ENCODE assay signal across 15 mouse cellular contexts in genomic region chr5:142039891-142040530, GRCm38 (mm10).
DNase-seq lines count a peak whose midpoint lies in the region; ATAC-seq lines count a peak whose summit lies in the region.
"Had no signal": no experiment of that assay in that cellular context is flagged by ENCODE, and none has a peak within 500 bp of the region (broad histone marks: within the 10 kb centered on the region; RNA-seq: fewer than 3 reads in every experiment).

No protein-coding gene starts in this region.

- no peak overlapping the region for H3K27ac ChIP-seq in heart, embryonic 12.5 days (ENCODE audit: poor library complexity, severe bottlenecking)
- H3K27ac ChIP-seq: intestine, embryonic 15.5 days; liver, embryonic 15.5 days; macrophage; neural tube, embryonic 15.5 days had no signal

- no peaks in the 10 kb centered on the region for H3K4me1 ChIP-seq in heart, embryonic 12.5 days (replicated peaks)
- H3K4me1 ChIP-seq: intestine, embryonic 15.5 days; liver, embryonic 15.5 days had no signal

- ATAC-seq in heart, embryonic 12.5 days (ENCODE audit: insufficient number of reproducible peaks, low FRiP score), result 0 out of 2 replicates have a peak, but pooled peaks have one; percentile 45
- ATAC-seq in megakaryocyte-erythroid progenitor cell, adult 5-6 weeks (replicated peaks; ENCODE audit: low FRiP score, low TSS enrichment, poor library complexity, severe bottlenecking), result no peak
- ATAC-seq: intestine, embryonic 15.5 days had no signal

- H3K36me3 ChIP-seq in heart, embryonic 12.5 days, result peaks cover 14% of the 10 kb centered on the region
- H3K36me3 ChIP-seq: intestine, embryonic 15.5 days; liver, embryonic 15.5 days; neural tube, embryonic 15.5 days had no signal

- H3K9ac ChIP-seq in heart, embryonic 12.5 days, result no peak overlapping the region
- H3K9ac ChIP-seq: intestine, embryonic 15.5 days; liver, embryonic 15.5 days; neural tube, embryonic 15.5 days had no signal

- no peaks in the 10 kb centered on the region; the same call in 1 of the 2 replicates for H3K9me3 ChIP-seq in heart, embryonic 12.5 days (replicated peaks)
- H3K9me3 ChIP-seq: intestine, embryonic 15.5 days; liver, embryonic 15.5 days; neural tube, embryonic 15.5 days had no signal

- intact Hi-C loops in heart, postnatal 10 days (cut with DNase I), result no loop called here

- 87% methylated on average over 4 of the region's 4 CpGs for WGBS in heart, embryonic 12.5 days

- no peak overlapping the region for H3K4me3 ChIP-seq in heart, embryonic 12.5 days
- H3K4me3 ChIP-seq: intestine, embryonic 15.5 days; liver, embryonic 15.5 days; neural tube, embryonic 15.5 days had no signal

- no peak for DNase-seq in heart, postnatal 10 days
- peak; percentile 71 for DNase-seq in CD4-positive, CD25-positive, alpha-beta regulatory T cell, adult 2 months (ENCODE audit: low read depth, low spot score)
- DNase-seq in induced T-regulatory cell, adult 2 months (ENCODE audit: low read depth), result peak; percentile 62
- DNase-seq in thymus, adult 18-20 months, result peak; percentile 57 to 76
- no peak for DNase-seq in adrenal gland, adult 8-10 months
- DNase-seq in MN1 (ENCODE audit: low spot score), result no peak
- DNase-seq: cerebellum, adult 2 months; embryo, embryonic 11 days; layer of hippocampus, postnatal 36 days had no signal

- no peaks in the 10 kb centered on the region for H3K27me3 ChIP-seq in heart, embryonic 12.5 days (replicated peaks)
- H3K27me3 ChIP-seq: intestine, embryonic 15.5 days; liver, embryonic 15.5 days; neural tube, embryonic 15.5 days had no signal

- no peak overlapping the region for H3K4me2 ChIP-seq in heart, embryonic 12.5 days
- H3K4me2 ChIP-seq: intestine, embryonic 15.5 days; liver, embryonic 15.5 days; neural tube, embryonic 15.5 days had no signal

Comparison
In these comparisons a context has a peak if more than half of its experiments do, and no peak if none do; other contexts are left out.
1. DNase-seq: peak in CD4-positive, CD25-positive, alpha-beta regulatory T cell, adult 2 months (single experiment), induced T-regulatory cell, adult 2 months (single experiment) and thymus, adult 18-20 months (2 of 2); none in heart, postnatal 10 days (0 of 2), adrenal gland, adult 8-10 months (single experiment) and MN1 (single experiment).